ENCODE assay signal across 29 mouse cellular contexts in genomic region chr13:33067387-33067977, GRCm38 (mm10). TPM values are rescaled to one million over a fixed set of nuclear protein-coding genes. Genes with fewer than 3 reads are reported as not detected.
DNase-seq lines count a peak whose midpoint lies in the region; ATAC-seq and TF ChIP-seq lines count a peak whose summit lies in the region.
"Had no signal": no experiment of that assay in that cellular context is flagged by ENCODE, and none has a peak within 500 bp of the region (broad histone marks: within the 10 kb centered on the region; RNA-seq: fewer than 3 reads in every experiment).

No protein-coding gene starts in this region.

- WGBS in limb, embryonic 14.5 days, result 48% methylated on average over 1 of the region's 1 CpGs
- WGBS in limb, embryonic 10.5 days, result 75% methylated on average over 1 of the region's 1 CpGs

- H3K27me3 ChIP-seq in limb, embryonic 14.5 days (ENCODE audit: control insufficient read depth, insufficient read depth, low read length), result no peaks in the 10 kb centered on the region
- no peaks in the 10 kb centered on the region for H3K27me3 ChIP-seq in limb, embryonic 10.5 days (ENCODE audit: low read depth, poor library complexity, severe bottlenecking)
- H3K27me3 ChIP-seq: forebrain, embryonic 12.5 days; heart, embryonic 13.5 days; hindbrain, embryonic 12.5 days; kidney, embryonic 15.5 days; Patski had no signal

- 0 out of 2 replicates have a peak overlapping the region, but pooled peaks have one; percentile 35 for H3K27ac ChIP-seq in limb, embryonic 14.5 days (replicated peaks; ENCODE audit: low read depth, low read length)
- H3K27ac ChIP-seq in limb, embryonic 10.5 days, result no peak overlapping the region
- H3K27ac ChIP-seq: forebrain, embryonic 12.5 days; heart, adult 2 months; heart, embryonic 13.5 days; hindbrain, embryonic 12.5 days; kidney, embryonic 15.5 days; left cerebral cortex, adult 2 months; midbrain, embryonic 10.5 days had no signal

- H3K9me3 ChIP-seq in limb, embryonic 14.5 days (ENCODE audit: control insufficient read depth, low read length), result no peaks in the 10 kb centered on the region
- no peaks in the 10 kb centered on the region for H3K9me3 ChIP-seq in limb, embryonic 10.5 days (replicated peaks)
- H3K9me3 ChIP-seq: forebrain, embryonic 12.5 days; heart, embryonic 13.5 days; hindbrain, embryonic 12.5 days; kidney, embryonic 15.5 days; midbrain, embryonic 10.5 days had no signal

- H3K4me2 ChIP-seq in limb, embryonic 14.5 days (replicated peaks; ENCODE audit: low read depth, low read length, severe bottlenecking), result no peak overlapping the region
- H3K4me2 ChIP-seq: forebrain, embryonic 12.5 days; heart, embryonic 13.5 days; hindbrain, embryonic 12.5 days; kidney, embryonic 15.5 days; liver, embryonic 11.5 days had no signal

- no peak for DNase-seq in limb, embryonic 14.5 days (ENCODE audit: low spot score)
- DNase-seq in limb, embryonic 10.5 days (ENCODE audit: low spot score), result no peak
- no peak for DNase-seq in layer of hippocampus, postnatal 10 days (ENCODE audit: low spot score in 2 of 2)
- no peak for DNase-seq in kidney, adult 11 months
- DNase-seq in right cerebral cortex, postnatal 14 days, result no peak
- DNase-seq: adrenal gland, postnatal 36 days; cerebellum, adult 18-20 months; cerebellum, postnatal 25 days; embryo, embryonic 11 days; gastrocnemius, postnatal 14 days; heart, adult 2 months; kidney, postnatal 36 days; left cerebral cortex, postnatal 4 days; lung, adult 2 months; lung, postnatal 4 days had no signal

- no peak for TF ChIP-seq POLR2A in limb, embryonic 14.5 days (IDR thresholded peaks at IDR 0.05; ENCODE audit: borderline replicate concordance, extremely low read depth, insufficient read depth, insufficient read length)

- H3K9ac ChIP-seq in limb, embryonic 14.5 days (ENCODE audit: low read depth, low read length, severe bottlenecking), result no peak overlapping the region
- H3K9ac ChIP-seq: forebrain, embryonic 12.5 days; heart, embryonic 13.5 days; hindbrain, embryonic 12.5 days; kidney, embryonic 15.5 days had no signal

- ATAC-seq in limb, embryonic 14.5 days (ENCODE audit: low FRiP score, low read depth), result no peak
- 0 out of 2 replicates have a peak, but pooled peaks have one; percentile 52 for ATAC-seq in common myeloid progenitor, adult 5-6 weeks (replicated peaks; ENCODE audit: low read depth, poor library complexity, severe bottlenecking)
- peak; percentile 30 for ATAC-seq in megakaryocyte, adult 5-6 weeks (ENCODE audit: poor library complexity, severe bottlenecking)
- ATAC-seq: intestine, postnatal 0 days; Patski had no signal

- H3K4me3 ChIP-seq in limb, embryonic 14.5 days (replicated peaks; ENCODE audit: low read length), result no peak overlapping the region
- H3K4me3 ChIP-seq in limb, embryonic 10.5 days, result no peak overlapping the region
- H3K4me3 ChIP-seq: erythroblast, embryonic 14.5 days; forebrain, embryonic 12.5 days; heart, adult 2 months; heart, embryonic 13.5 days; hindbrain, embryonic 12.5 days; kidney, embryonic 15.5 days; left cerebral cortex, adult 2 months; midbrain, embryonic 10.5 days had no signal

- H3K4me1 ChIP-seq in limb, embryonic 14.5 days (ENCODE audit: control insufficient read depth, insufficient read depth, low read length), result no peaks in the 10 kb centered on the region
- H3K4me1 ChIP-seq in limb, embryonic 10.5 days, result no peaks in the 10 kb centered on the region
- H3K4me1 ChIP-seq: forebrain, embryonic 12.5 days; hindbrain, embryonic 12.5 days; kidney, embryonic 15.5 days; midbrain, embryonic 10.5 days had no signal

- H3K36me3 ChIP-seq in limb, embryonic 14.5 days (ENCODE audit: control insufficient read depth, insufficient read depth, low read length), result no peaks in the 10 kb centered on the region
- no peaks in the 10 kb centered on the region for H3K36me3 ChIP-seq in limb, embryonic 10.5 days
- H3K36me3 ChIP-seq: forebrain, embryonic 12.5 days; heart, embryonic 13.5 days; hindbrain, embryonic 12.5 days; kidney, embryonic 15.5 days; midbrain, embryonic 10.5 days had no signal

RNA-seq across cellular contexts. Expression of gene Serpinb1b, which starts 10.9 kb away (rescaled TPM):
- 0.14 and 0.26 TPM in 2 replicates for polyA plus RNA-seq in limb, embryonic 14.5 days (2012; rRNA removed)
- polyA plus RNA-seq in limb, embryonic 14.5 days (2014; fragmentation: Nextera tagmentation; extraction: Ambion mirVana), result 1.1 and 1.6 TPM in 2 replicates
- polyA plus RNA-seq in limb, embryonic 10.5 days (2016; fragmentation: Nextera tagmentation; extraction: Ambion mirVana), result not detected in 2 replicates
- total RNA-seq in common myeloid progenitor, adult 5-6 weeks (2017), result not detected in 2 replicates
- total RNA-seq in megakaryocyte, adult 5-6 weeks (2015), result 0.07 TPM in 1 of 2 replicates, not detected in the other
- 0.12 TPM in 1 of 2 replicates, not detected in the other for total RNA-seq in megakaryocyte, adult 5-6 weeks (2017)
- total RNA-seq in layer of hippocampus, postnatal 10 days (2021), result 1 to 10 TPM; 1.2 to 1.3 TPM
- total RNA-seq: heart, adult 2 months; heart, postnatal 25 days had no signal
- polyA plus RNA-seq: erythroblast, embryonic 14.5 days; heart, adult 2 months; heart, embryonic 13.5 days; kidney, embryonic 15.5 days; liver, embryonic 11.5 days; testis, adult 2 months had no signal

RNA-seq across cellular contexts. Expression of gene Serpinb9b, which starts 40.3 kb away (rescaled TPM):
- 0.10 TPM in 2 replicates for polyA plus RNA-seq in limb, embryonic 14.5 days (2012; rRNA removed)
- 0.10 TPM in 1 of 2 replicates, not detected in the other for polyA plus RNA-seq in limb, embryonic 14.5 days (2014; fragmentation: Nextera tagmentation; extraction: Ambion mirVana)
- polyA plus RNA-seq in limb, embryonic 10.5 days (2016; fragmentation: Nextera tagmentation; extraction: Ambion mirVana), result not detected in 2 replicates
- total RNA-seq in common myeloid progenitor, adult 5-6 weeks (2017), result not detected in 2 replicates
- 0.27 TPM in 1 of 2 replicates, not detected in the other for total RNA-seq in megakaryocyte, adult 5-6 weeks (2015)
- not detected in 2 replicates for total RNA-seq in megakaryocyte, adult 5-6 weeks (2017)
- total RNA-seq in layer of hippocampus, postnatal 10 days (2021), result not detected
- total RNA-seq: gastrocnemius, postnatal 14 days had no signal
- polyA plus RNA-seq: erythroblast, embryonic 14.5 days; liver, embryonic 11.5 days; midbrain, embryonic 10.5 days had no signal
